Comparison of ENCODE assay signal across 12 mouse cellular contexts in the genomic region with DNA sequence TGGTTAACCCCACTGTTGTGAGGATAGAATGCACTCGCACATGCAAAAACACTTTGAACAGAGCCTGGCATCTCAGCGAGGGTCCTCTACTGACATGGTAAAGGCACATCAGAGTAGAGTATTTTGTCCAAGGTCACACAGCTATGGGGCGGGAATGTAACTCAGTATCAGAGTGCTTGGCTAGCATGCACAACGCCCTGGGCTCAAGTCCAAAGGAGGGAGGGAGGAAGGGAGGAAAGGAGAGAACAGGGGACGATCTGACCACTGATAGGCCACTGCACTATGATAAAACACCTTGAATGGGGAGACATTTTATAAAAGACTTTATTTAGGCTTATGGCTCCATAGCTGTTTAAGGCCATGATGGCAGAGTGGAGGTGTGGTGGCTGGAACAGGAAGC. TPM values are rescaled to one million over a fixed set of nuclear protein-coding genes. Genes with fewer than 3 reads are reported as not detected.
"Had no signal": no experiment of that assay in that cellular context is flagged by ENCODE, and none has a peak within 500 bp of the region (broad histone marks: within the 10 kb centered on the region; RNA-seq: fewer than 3 reads in every experiment).

No protein-coding gene starts in this region.

- H3K4me2 ChIP-seq: limb, embryonic 12.5 days; liver, embryonic 13.5 days; lung, embryonic 15.5 days; midbrain, embryonic 11.5 days; stomach, embryonic 15.5 days had no signal

- H3K9ac ChIP-seq: limb, embryonic 12.5 days; liver, embryonic 13.5 days; liver, postnatal 0 days; lung, embryonic 15.5 days; stomach, embryonic 15.5 days had no signal

- H3K27ac ChIP-seq: layer of hippocampus, adult 2 months; limb, embryonic 12.5 days; liver, embryonic 13.5 days; lung, embryonic 15.5 days; macrophage; stomach, embryonic 15.5 days had no signal

- DNase-seq: liver, embryonic 13.5 days had no signal

- H3K9me3 ChIP-seq: limb, embryonic 12.5 days; liver, embryonic 13.5 days; lung, embryonic 15.5 days; stomach, embryonic 15.5 days had no signal

- ATAC-seq: liver, postnatal 0 days had no signal

- H3K4me3 ChIP-seq: layer of hippocampus, adult 2 months; limb, embryonic 12.5 days; liver, embryonic 13.5 days; lung, embryonic 15.5 days; megakaryocyte, embryonic 14.5 days; stomach, embryonic 15.5 days had no signal

- H3K36me3 ChIP-seq: limb, embryonic 12.5 days; liver, embryonic 13.5 days; lung, embryonic 15.5 days; stomach, embryonic 15.5 days had no signal

RNA-seq across cellular contexts. Expression of a gene that starts 8.3 kb away (rescaled TPM):
- total RNA-seq: monocyte, adult 5-6 weeks had no signal
- polyA plus RNA-seq: kidney, embryonic 14.5 days; limb, embryonic 12.5 days; liver, embryonic 13.5 days; liver, postnatal 0 days; lung, embryonic 15.5 days; macrophage; spleen, adult 2 months had no signal

RNA-seq across cellular contexts. Expression of a gene that starts 53.8 kb away (rescaled TPM):
- total RNA-seq: monocyte, adult 5-6 weeks had no signal
- polyA plus RNA-seq: macrophage had no signal
